In genomic region chr12:101862286-101862964, GRCm38 (mm10) we compare ENCODE assay signal across 21 mouse cellular contexts. TPM values are rescaled to one million over a fixed set of nuclear protein-coding genes. Genes with fewer than 3 reads are reported as not detected.
"Had no signal": no experiment of that assay in that cellular context is flagged by ENCODE, and none has a peak within 500 bp of the region (broad histone marks: within the 10 kb centered on the region; RNA-seq: fewer than 3 reads in every experiment).

No protein-coding gene starts in this region.

- H3K27ac ChIP-seq: lung, embryonic 15.5 days; macrophage; midbrain, embryonic 13.5 days; midbrain, embryonic 15.5 days; neural tube, embryonic 12.5 days had no signal

- H3K27me3 ChIP-seq: lung, embryonic 15.5 days; megakaryocyte, embryonic 14.5 days; midbrain, embryonic 13.5 days; midbrain, embryonic 15.5 days; neural tube, embryonic 12.5 days had no signal

- H3K4me1 ChIP-seq: lung, embryonic 15.5 days; midbrain, embryonic 13.5 days; midbrain, embryonic 15.5 days; neural tube, embryonic 12.5 days had no signal

- H3K9me3 ChIP-seq: lung, embryonic 15.5 days; megakaryocyte, embryonic 14.5 days; midbrain, embryonic 13.5 days; midbrain, embryonic 15.5 days; neural tube, embryonic 12.5 days had no signal

- H3K4me2 ChIP-seq: lung, embryonic 15.5 days; midbrain, embryonic 11.5 days; midbrain, embryonic 13.5 days; midbrain, embryonic 15.5 days; neural tube, embryonic 12.5 days had no signal

- H3K9ac ChIP-seq: lung, embryonic 15.5 days; midbrain, embryonic 13.5 days; midbrain, embryonic 15.5 days; neural tube, embryonic 12.5 days had no signal

- DNase-seq: lung, adult 2 months; lung, postnatal 14 days; lung, postnatal 36 days; retina, postnatal 1 day; right cerebral cortex, adult 18-20 months; right cerebral cortex, postnatal 25 days; right cerebral cortex, postnatal 4 days; spleen, adult 18-20 months; thymus, adult 18-20 months; thymus, postnatal 14 days; thymus, postnatal 36 days had no signal

- ATAC-seq: lung, postnatal 0 days; midbrain, embryonic 13.5 days; midbrain, embryonic 15.5 days had no signal

- H3K4me3 ChIP-seq: lung, embryonic 15.5 days; megakaryocyte, embryonic 14.5 days; midbrain, embryonic 13.5 days; midbrain, embryonic 15.5 days; neural tube, embryonic 12.5 days had no signal

RNA-seq across cellular contexts. Expression of gene Fbln5, which starts 43.6 kb away (rescaled TPM):
- total RNA-seq: megakaryocyte progenitor cell, adult 5-6 weeks; monocyte, adult 5-6 weeks had no signal
